Mouse (Mus musculus) liver, postnatal 0 days (tissue): Measurements from ENCODE around the gene Megf8. TPM values are rescaled to one million over a fixed set of nuclear protein-coding genes. Genes with fewer than 3 reads are reported as not detected.

ENCODE experiments used
- ATAC-seq: fragments of 200-750 bp; cut with Nextera tagmentation; 2 replicates; pipeline ENCODE4 v1.8.0; 2017; ENCODE audit warnings: mild to moderate bottlenecking, moderate library complexity
- DNase-seq: peaks from one replicate; pipeline ENCODE4 v3.0.0-alpha.2; 2016
- H3K27ac ChIP-seq: fragments of 300-500 bp; sonication (generic); 2 replicates; pipeline ENCODE4 v1.5.1; 2014; ENCODE audit warnings: antibody characterized with exemption, moderate library complexity, mild to moderate bottlenecking, low read depth
- H3K27me3 ChIP-seq: fragments of 300-500 bp; sonication (generic); 2 replicates; pipeline ENCODE4 v1.6.1; 2014; ENCODE audit warnings: low read length, control low read depth, mixed read lengths; ENCODE audit not compliant: insufficient read depth
- H3K36me3 ChIP-seq: fragments of 300-500 bp; sonication (generic); replicated peaks from 2 replicates; pipeline ENCODE4 v1.6.1; 2014; ENCODE audit warnings: mild to moderate bottlenecking, control low read depth, low read length, moderate library complexity, mixed read lengths; ENCODE audit not compliant: insufficient read depth
- H3K4me1 ChIP-seq: fragments of 300-500 bp; sonication (generic); 2 replicates; pipeline ENCODE4 v1.6.1; 2014; ENCODE audit warnings: antibody characterized with exemption, mild to moderate bottlenecking, control low read depth; ENCODE audit not compliant: insufficient read depth
- H3K4me2 ChIP-seq: fragments of 300-500 bp; sonication (generic); 2 replicates; pipeline ENCODE4 v1.6.1; 2014; ENCODE audit warnings: low read depth, mild to moderate bottlenecking, low read length, moderate library complexity, mixed read lengths
- H3K4me3 ChIP-seq: fragments of 300-500 bp; sonication (generic); 2 replicates; pipeline ENCODE4 v1.5.1; 2014; ENCODE audit warnings: low read depth, low read length
- H3K9ac ChIP-seq: fragments of 300-500 bp; sonication (generic); replicated peaks from 2 replicates; pipeline ENCODE4 v1.6.1; 2014; ENCODE audit warnings: mild to moderate bottlenecking, moderate library complexity
- H3K9me3 ChIP-seq: fragments of 300-500 bp; sonication (generic); 2 replicates; pipeline ENCODE4 v1.6.1; 2016; ENCODE audit warnings: mild to moderate bottlenecking, control low read depth, low read length, mixed read lengths
- CTCF ChIP-seq: sonication (generic); IDR thresholded peaks from 2 replicates; pipeline ENCODE4 v1.5.1; 2016; ENCODE audit warnings: antibody characterized with exemption, low read depth
- EP300 ChIP-seq: IDR thresholded peaks from 2 replicates; pipeline ENCODE4 v1.6.1; 2016; ENCODE audit warnings: antibody characterized with exemption, low read depth, mild to moderate bottlenecking
- WGBS: fragments of 180-500 bp; shearing (Covaris S2); extraction: QIAGEN DNeasy Blood & Tissue Kit; methylation state at CpG from one replicate; pipeline ENCODE4 v1.1.7; 2014; ENCODE audit not compliant: insufficient replicate concordance; 5-methylcytosine and 5-hydroxymethylcytosine counted together
- polyA plus RNA-seq: library from polyadenylated mRNA; unstranded; fragments of >200 nt; fragmentation: Nextera tagmentation; extraction: Ambion mirVana; gene quantifications from 2 replicates; pipeline ENCODE4 v1.2.1, GENCODE M21; 2015

The Megf8 gene
- polyA plus RNA-seq, 1 experiment from 2014 or later: 0.81 TPM

DNA sequence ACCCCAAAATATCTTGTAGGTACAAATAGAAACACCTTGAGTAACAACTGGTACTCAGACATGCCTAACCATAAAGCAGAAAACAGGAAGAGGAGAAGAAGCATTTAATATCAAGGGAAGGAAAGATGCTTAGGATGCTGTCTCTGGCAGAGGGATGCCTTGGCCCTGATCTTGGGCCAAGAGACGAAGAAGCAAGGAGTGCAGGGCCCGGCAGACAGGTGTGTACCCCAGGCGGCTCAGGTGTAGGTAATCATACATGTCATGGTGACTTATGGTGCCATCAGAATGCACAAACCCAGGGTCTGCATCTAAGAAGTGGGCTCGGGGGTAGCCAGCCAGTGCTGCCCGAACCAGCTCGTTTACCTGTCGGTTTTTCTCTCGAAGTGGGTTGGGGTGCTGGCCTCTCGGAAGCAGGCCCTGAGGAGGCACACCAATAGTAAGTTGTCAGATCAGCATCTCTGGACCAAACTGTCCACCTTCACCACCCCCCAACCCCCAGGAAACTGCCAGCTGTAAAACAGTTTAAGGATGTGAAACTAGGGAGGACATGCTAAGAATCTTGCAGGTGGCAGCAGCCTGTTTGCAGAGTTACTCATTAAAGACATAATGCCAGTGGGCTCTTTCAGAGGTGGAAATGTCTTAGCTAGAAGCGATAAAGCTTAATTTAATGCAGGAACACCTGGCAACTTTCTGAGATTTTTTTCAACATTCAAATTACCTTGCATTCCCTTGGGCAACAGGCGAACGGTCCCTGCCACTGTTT is 21.8 kb upstream of the Megf8 start:
- no peak overlapping the region for H3K9ac ChIP-seq
- H3K9me3 ChIP-seq: no peaks in the 10 kb centered on the region
- ATAC-seq (no peak), DNase-seq (no peak)
- no peak overlapping the region for H3K4me3 ChIP-seq
- peaks cover 38% of the 10 kb centered on the region for H3K36me3 ChIP-seq
- no peak overlapping the region for H3K4me2 ChIP-seq
- no peak overlapping the region for H3K27ac ChIP-seq
- TF ChIP-seq EP300: no peak
- no peak for TF ChIP-seq CTCF
- H3K4me1 ChIP-seq: peaks cover 12% of the 10 kb centered on the region
- 81% methylated on average over 12 of the region's 12 CpGs for WGBS
- H3K27me3 ChIP-seq: no peaks in the 10 kb centered on the region

DNA sequence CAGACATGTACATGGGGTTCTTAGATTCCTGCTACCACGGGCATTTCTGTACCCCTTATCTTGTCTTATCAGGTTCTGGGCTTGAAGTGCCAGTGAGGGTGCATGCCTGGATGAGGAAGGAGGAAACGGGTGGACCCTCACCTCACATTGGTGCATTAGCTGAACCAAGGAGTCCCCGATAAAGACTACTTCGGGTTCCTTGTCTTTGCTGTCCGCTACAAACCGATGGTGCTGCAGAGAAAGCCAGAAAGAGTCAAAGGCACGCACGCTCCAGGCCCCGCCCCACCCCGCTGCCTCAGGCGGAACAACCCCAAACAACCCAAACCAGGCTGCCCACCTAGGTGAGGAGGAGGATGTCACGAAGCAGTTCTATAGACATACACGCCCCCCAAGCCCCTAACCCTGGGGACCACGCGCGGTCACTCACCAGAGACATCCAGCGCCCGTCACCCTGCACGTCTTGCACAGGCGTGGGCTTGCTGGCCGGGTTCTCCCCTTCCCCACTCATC is 20.0 kb upstream of the Megf8 start:
- ATAC-seq (peak; percentile 15; the same call in 1 of the 2 replicates), DNase-seq (peak; percentile 47)
- Histone ChIP-seq H3K4me3 (peak overlapping the region; percentile 67), H3K4me1 (peaks cover 12% of the 10 kb centered on the region), H3K27ac (peak overlapping the region; percentile 79), H3K4me2 (peak overlapping the region; percentile 95), H3K27me3 (no peaks in the 10 kb centered on the region), H3K9me3 (no peaks in the 10 kb centered on the region), H3K36me3 (peaks cover 19% of the 10 kb centered on the region), H3K9ac (peak overlapping the region; percentile 78)
- no peak for TF ChIP-seq EP300
- WGBS: 3% methylated on average over 20 of the region's 21 CpGs

DNA sequence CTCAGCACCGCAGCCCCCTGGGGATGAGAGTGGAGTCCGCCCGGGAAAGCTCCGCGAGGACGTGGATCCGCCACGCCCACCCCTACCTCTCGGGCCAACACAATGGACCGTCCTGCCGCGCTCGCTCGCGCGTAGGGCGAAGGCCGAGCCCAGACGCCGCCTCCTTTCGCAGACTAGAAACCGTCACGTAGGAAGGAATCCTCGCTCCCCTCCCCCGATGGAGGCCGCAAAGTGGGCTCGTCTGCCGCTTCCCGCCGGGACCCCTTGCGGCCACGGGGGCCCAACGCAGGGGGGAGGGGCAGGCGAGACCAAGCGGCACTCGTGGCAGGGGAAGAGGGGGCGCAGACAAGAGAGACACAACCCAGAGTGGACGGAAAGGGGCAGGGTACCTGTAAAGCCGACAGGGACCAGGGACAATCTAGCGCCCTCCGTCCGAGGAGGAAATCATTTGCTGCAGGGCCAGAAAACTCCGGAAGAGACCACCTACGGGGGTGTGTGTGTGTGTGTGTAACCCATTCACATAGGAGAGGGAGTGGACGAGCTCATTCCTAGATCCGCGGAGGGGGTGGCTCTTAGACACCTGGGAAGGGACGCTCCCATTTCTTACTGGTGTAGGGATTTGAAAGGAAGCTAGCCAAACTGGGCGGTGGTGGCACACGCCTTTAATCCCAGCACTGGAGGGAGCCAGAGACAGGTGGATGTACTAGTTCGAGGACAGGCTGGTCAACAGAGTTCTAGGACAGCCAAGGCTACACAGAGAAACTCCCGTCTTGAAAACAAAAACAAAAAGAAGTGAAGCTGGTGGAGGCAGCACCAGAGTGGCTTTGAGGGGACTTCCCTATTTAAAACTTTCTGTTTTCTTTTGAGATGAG is 19.3 kb upstream of the Megf8 start, which contains the start of gene Pafah1b3:
Pafah1b3 (minus strand) TSS at position 533 of the 872 bp plus-strand sequence.
- Histone ChIP-seq H3K36me3 (peaks cover 13% of the 10 kb centered on the region), H3K4me3 (peak within 1 kb of the TSS; percentile 67)
- WGBS: under 1% methylated on average over 47 of the region's 52 CpGs

DNA sequence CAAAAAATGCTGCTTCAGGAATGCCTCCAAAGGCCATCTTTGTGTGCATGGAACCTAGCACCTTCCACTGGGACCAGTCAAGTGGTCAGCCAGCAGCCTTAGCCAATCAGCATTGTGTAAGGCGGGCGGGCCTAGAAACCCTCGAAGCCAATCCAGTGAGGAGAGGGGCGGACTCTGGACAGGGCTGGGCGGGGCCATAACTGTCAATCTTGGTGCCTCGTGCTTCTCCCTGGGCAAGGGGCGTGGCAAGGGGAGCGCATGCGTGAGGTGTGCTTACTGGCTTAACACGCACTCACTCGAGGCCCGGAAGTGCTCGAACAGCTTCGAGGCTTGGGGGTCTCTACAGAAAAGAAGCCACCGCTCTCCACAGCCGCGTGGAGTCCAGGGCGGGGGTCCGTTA is 15.9 kb upstream of the Megf8 start, which contains the start of gene Prr19:
Prr19 (plus strand) TSS at position 349 of the 400 bp plus-strand sequence.
- no peak for TF ChIP-seq CTCF
- TF ChIP-seq EP300: no peak
- H3K4me1 ChIP-seq: peaks cover 16% of the 10 kb centered on the region
- WGBS: 60% methylated on average over 19 of the region's 19 CpGs
- H3K4me3 ChIP-seq: no peak within 1 kb of the TSS
- H3K27ac ChIP-seq: no peak within 1 kb of the TSS
- H3K27me3 ChIP-seq: peaks cover 16% of the 10 kb centered on the region
- no peak within 1 kb of the TSS for H3K9ac ChIP-seq
- ATAC-seq (no peak), DNase-seq (peak; percentile 49)
- no peak within 1 kb of the TSS for H3K4me2 ChIP-seq
- no peaks in the 10 kb centered on the region for H3K9me3 ChIP-seq
- H3K36me3 ChIP-seq: no peaks in the 10 kb centered on the region

More for the DNA sequence above, 19.3 kb upstream of the Megf8 start, which contains the start of gene Pafah1b3:
- peak within 1 kb of the TSS; percentile 78 for H3K9ac ChIP-seq
- no peaks in the 10 kb centered on the region for H3K27me3 ChIP-seq
- peak; percentile 92 for ATAC-seq
- no peaks in the 10 kb centered on the region for H3K9me3 ChIP-seq
- peak within 1 kb of the TSS; percentile 79 for H3K27ac ChIP-seq
- peak within 1 kb of the TSS; percentile 95 for H3K4me2 ChIP-seq
- no peak for TF ChIP-seq EP300
- peak; percentile 49 for TF ChIP-seq CTCF
- peak; percentile 80 for DNase-seq
- H3K4me1 ChIP-seq: peaks cover 12% of the 10 kb centered on the region

DNA sequence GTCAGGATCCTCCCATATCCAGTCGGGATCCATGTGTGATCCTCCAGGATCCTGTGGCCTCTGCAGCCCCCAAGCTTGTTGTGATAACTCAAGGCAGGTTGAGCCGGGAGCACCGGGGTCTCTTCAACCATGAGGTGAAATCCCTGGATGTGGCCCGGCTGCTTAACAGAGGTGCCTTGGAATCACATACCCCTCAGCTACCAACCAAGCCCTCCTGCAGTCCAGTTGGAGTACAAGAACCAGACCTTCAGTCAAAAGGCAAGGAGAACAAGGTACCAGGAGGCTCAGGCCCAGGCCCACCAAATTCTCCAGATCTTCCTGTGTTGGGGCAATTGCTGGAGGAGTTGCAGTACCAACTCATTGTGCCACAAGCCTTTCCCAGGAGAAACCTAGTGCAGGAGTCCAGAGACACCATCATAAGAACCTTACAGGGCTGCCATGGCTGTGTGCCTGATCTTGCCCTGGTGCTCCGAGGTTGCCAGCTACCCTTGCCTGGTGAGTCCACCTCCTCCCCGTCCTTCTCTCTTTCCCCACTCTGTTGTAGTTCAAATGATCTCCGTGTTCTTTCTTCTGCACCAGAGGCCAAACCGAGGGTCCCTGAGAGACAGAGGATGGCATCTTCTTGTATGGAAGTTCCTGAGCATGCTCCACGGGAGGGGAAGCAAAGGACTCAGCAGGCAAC is 13.8 kb upstream of the Megf8 start:
- H3K27ac ChIP-seq: no peak overlapping the region
- H3K36me3 ChIP-seq: no peaks in the 10 kb centered on the region
- no peaks in the 10 kb centered on the region for H3K9me3 ChIP-seq
- H3K27me3 ChIP-seq: peaks cover 35% of the 10 kb centered on the region
- ATAC-seq: no peak
- H3K4me1 ChIP-seq: peaks cover 6% of the 10 kb centered on the region
- H3K9ac ChIP-seq: no peak overlapping the region
- no peak overlapping the region for H3K4me3 ChIP-seq
- no peak for DNase-seq
- no peak overlapping the region for H3K4me2 ChIP-seq
- 48% methylated on average over 9 of the region's 9 CpGs for WGBS
- TF ChIP-seq CTCF (no peak), EP300 (no peak)

DNA sequence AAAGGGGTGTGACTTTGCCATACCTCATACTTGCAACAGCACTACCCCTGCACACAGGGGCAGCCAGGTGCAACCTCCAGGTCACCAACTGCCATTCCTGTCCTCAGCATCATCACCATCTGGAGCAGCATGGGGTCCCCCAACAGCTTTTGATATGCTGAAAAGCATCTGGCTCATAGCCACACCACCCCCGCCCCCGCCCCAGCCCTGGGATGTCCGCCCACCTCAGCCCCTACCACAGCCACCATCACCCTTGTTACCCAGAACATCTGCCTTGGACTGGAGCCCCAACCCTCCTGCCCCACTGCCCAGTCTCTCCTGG is 13.3 kb upstream of the Megf8 start:
- Histone ChIP-seq H3K36me3 (no peaks in the 10 kb centered on the region), H3K4me3 (no peak overlapping the region), H3K4me1 (peaks cover 6% of the 10 kb centered on the region), H3K9ac (no peak overlapping the region), H3K27me3 (peaks cover 36% of the 10 kb centered on the region), H3K9me3 (no peaks in the 10 kb centered on the region), H3K27ac (no peak overlapping the region), H3K4me2 (no peak overlapping the region)
- WGBS: 82% methylated on average over 3 of the region's 3 CpGs
- DNase-seq (no peak), ATAC-seq (no peak)
- no peak for TF ChIP-seq CTCF
- no peak for TF ChIP-seq EP300
